Comparison of ENCODE assay signal across 13 mouse cellular contexts in the genomic region with DNA sequence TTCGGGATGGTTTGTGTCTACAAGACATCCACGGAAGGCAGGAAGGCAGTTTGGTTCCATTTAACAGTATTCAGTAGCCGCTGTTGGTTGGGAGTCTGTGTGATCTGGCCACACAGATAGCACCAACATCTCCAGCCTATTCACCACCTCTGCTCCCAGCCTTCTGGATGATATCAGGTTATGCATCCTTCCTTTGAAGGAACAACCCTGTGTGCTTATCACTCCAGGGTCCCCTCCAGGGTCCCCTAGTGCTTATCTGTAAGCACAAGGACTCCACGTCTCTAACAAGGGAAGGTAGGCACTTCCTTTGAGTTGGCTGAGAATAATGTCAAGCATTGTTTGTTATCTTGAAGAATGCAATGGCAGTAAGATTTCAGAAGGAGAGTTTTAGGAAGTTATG.
DNase-seq lines count a peak whose midpoint lies in the region; ATAC-seq and TF ChIP-seq lines count a peak whose summit lies in the region.
"Had no signal": no experiment of that assay in that cellular context is flagged by ENCODE, and none has a peak within 500 bp of the region (broad histone marks: within the 10 kb centered on the region; RNA-seq: fewer than 3 reads in every experiment).

No protein-coding gene starts in this region.

- H3K9me3 ChIP-seq in lung, embryonic 14.5 days (ENCODE audit: low read depth, low read length), result no peaks in the 10 kb centered on the region
- H3K9me3 ChIP-seq in forebrain, embryonic 13.5 days (replicated peaks), result no peaks in the 10 kb centered on the region
- H3K9me3 ChIP-seq: midbrain, embryonic 13.5 days had no signal

- peak; percentile 43; the same call in 1 of the 2 replicates for ATAC-seq in lung, embryonic 14.5 days (ENCODE audit: insufficient read depth)
- ATAC-seq in hematopoietic stem cell, adult 5-6 weeks (replicated peaks in 1 of 2; ENCODE audit: insufficient read depth in 1 of 2, low FRiP score in 2 of 2, low TSS enrichment in 1 of 2, low read depth in 1 of 2, poor library complexity in 2 of 2, severe bottlenecking in 2 of 2), result peak; percentile 20 to 51; a peak in 2 of 4 replicates
- peak; percentile 95 for ATAC-seq in megakaryocyte-erythroid progenitor cell, adult 5-6 weeks (replicated peaks; ENCODE audit: low FRiP score, low TSS enrichment, poor library complexity, severe bottlenecking)
- ATAC-seq in forebrain, embryonic 13.5 days, result no peak
- ATAC-seq: midbrain, embryonic 13.5 days had no signal

- H3K27ac ChIP-seq in lung, embryonic 14.5 days (ENCODE audit: low read depth), result no peak overlapping the region
- H3K27ac ChIP-seq in bone marrow, adult 2 months (ENCODE audit: control insufficient read depth, insufficient read depth, low read depth, low read length, poor library complexity), result peak overlapping the region; percentile 62
- no peak overlapping the region for H3K27ac ChIP-seq in forebrain, embryonic 13.5 days
- H3K27ac ChIP-seq: midbrain, embryonic 13.5 days had no signal

- DNase-seq in lung, embryonic 14.5 days, result no peak
- no peak for DNase-seq in lung, postnatal 36 days
- no peak for DNase-seq in frontal cortex, adult 2 months (ENCODE audit: extremely low spot score in 1 of 2, low spot score in 1 of 2)
- DNase-seq: heart, adult 11 months; heart, postnatal 4 days; kidney, postnatal 4 days; lung, adult 2 months; thymus, adult 2 months had no signal

- H3K9ac ChIP-seq in lung, embryonic 14.5 days, result no peak overlapping the region
- no peak overlapping the region for H3K9ac ChIP-seq in forebrain, embryonic 13.5 days
- H3K9ac ChIP-seq: midbrain, embryonic 13.5 days had no signal

- TF ChIP-seq CTCF in lung, embryonic 14.5 days (IDR thresholded peaks at IDR 0.05; ENCODE audit: low read depth), result no peak
- TF ChIP-seq CTCF in bone marrow, adult 2 months (IDR thresholded peaks at IDR 0.05; ENCODE audit: control insufficient read depth, insufficient read depth, low read length), result no peak

- no peak for TF ChIP-seq POLR2A in bone marrow, adult 2 months (IDR thresholded peaks at IDR 0.05; ENCODE audit: borderline replicate concordance, control insufficient read depth, low read depth, low read length)

- no peak overlapping the region; the same call in 1 of the 2 replicates for H3K4me2 ChIP-seq in lung, embryonic 14.5 days
- H3K4me2 ChIP-seq in forebrain, embryonic 13.5 days, result no peak overlapping the region
- H3K4me2 ChIP-seq: midbrain, embryonic 13.5 days had no signal

- no peak overlapping the region for H3K4me3 ChIP-seq in lung, embryonic 14.5 days (ENCODE audit: low read depth, low read length)
- no peak overlapping the region for H3K4me3 ChIP-seq in bone marrow, adult 2 months (replicated peaks; ENCODE audit: control insufficient read depth, low read depth, low read length)
- H3K4me3 ChIP-seq in forebrain, embryonic 13.5 days, result no peak overlapping the region
- H3K4me3 ChIP-seq: midbrain, embryonic 13.5 days had no signal

- no peaks in the 10 kb centered on the region for H3K36me3 ChIP-seq in lung, embryonic 14.5 days (ENCODE audit: insufficient read depth)
- no peaks in the 10 kb centered on the region for H3K36me3 ChIP-seq in forebrain, embryonic 13.5 days (ENCODE audit: poor library complexity, severe bottlenecking)
- H3K36me3 ChIP-seq: midbrain, embryonic 13.5 days had no signal

- no peaks in the 10 kb centered on the region for H3K4me1 ChIP-seq in lung, embryonic 14.5 days (ENCODE audit: insufficient read depth)
- no peaks in the 10 kb centered on the region; the same call in 1 of the 2 replicates for H3K4me1 ChIP-seq in bone marrow, adult 2 months (ENCODE audit: control insufficient read depth, insufficient read depth, low read length)
- no peaks in the 10 kb centered on the region for H3K4me1 ChIP-seq in forebrain, embryonic 13.5 days
- H3K4me1 ChIP-seq: midbrain, embryonic 13.5 days had no signal

- no peaks in the 10 kb centered on the region for H3K27me3 ChIP-seq in lung, embryonic 14.5 days (ENCODE audit: insufficient read depth, low read length)
- H3K27me3 ChIP-seq in forebrain, embryonic 13.5 days, result no peaks in the 10 kb centered on the region; the same call in 1 of the 2 replicates
- H3K27me3 ChIP-seq: midbrain, embryonic 13.5 days had no signal

- WGBS in lung, embryonic 14.5 days, result 51% methylated on average over 4 of the region's 4 CpGs
- 29% methylated on average over 4 of the region's 4 CpGs for WGBS in bone marrow, adult 2 months
- 71% methylated on average over 4 of the region's 4 CpGs for WGBS in forebrain, embryonic 13.5 days
